Mouse (Mus musculus): Measurements from ENCODE around the gene Ppp3ca. TPM values are rescaled to one million over a fixed set of nuclear protein-coding genes. Genes with fewer than 3 reads are reported as not detected.

Ppp3ca gene
- polyA plus RNA-seq, 1 experiment from 2014 or later, result 52.2 TPM

DNA sequence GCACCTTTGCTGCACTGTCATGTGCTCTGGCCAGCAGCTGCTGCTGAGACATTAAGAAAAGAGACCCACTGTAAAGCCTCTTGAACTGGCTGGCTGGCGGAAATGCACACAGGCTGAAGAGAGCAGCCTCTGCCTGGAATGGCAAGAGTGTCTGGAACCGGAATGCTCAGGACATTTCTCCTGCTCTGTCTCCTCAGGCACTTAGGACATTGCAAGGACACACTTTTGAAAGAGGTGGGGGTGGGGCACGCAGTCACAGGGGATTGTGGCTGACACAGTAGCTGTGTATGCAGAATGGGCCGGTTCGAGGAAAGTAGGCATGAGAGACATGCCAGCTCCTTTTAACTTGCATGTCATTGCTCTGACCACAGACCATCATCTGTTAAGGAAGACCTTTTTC is 71.7 kb downstream of the Ppp3ca start:
- Histone ChIP-seq H3K27me3 (ENCODE audit: control insufficient read depth, insufficient read depth, low read length) (no peaks in the 10 kb centered on the region), H3K4me2 (peak overlapping the region; percentile 37), H3K9me3 (replicated peaks; ENCODE audit: control insufficient read depth, low read length) (no peaks in the 10 kb centered on the region), H3K27ac (ENCODE audit: low read depth, low read length) (peak overlapping the region; percentile 22; the same call in 1 of the 2 replicates), H3K36me3 (ENCODE audit: control insufficient read depth, insufficient read depth, low read length) (no peaks in the 10 kb centered on the region), H3K4me1 (ENCODE audit: control insufficient read depth, insufficient read depth, low read length) (peaks cover 23% of the 10 kb centered on the region), H3K4me3 (ENCODE audit: low read depth, low read length) (no peak overlapping the region), H3K9ac (ENCODE audit: low read depth, low read length) (no peak overlapping the region)
- peak; percentile 52; the same call in 1 of the 2 replicates for ATAC-seq (replicated peaks; ENCODE audit: insufficient number of reproducible peaks, low FRiP score, low TSS enrichment)
- WGBS (ENCODE audit: insufficient replicate concordance), result 38% methylated on average over 5 of the region's 5 CpGs

DNA sequence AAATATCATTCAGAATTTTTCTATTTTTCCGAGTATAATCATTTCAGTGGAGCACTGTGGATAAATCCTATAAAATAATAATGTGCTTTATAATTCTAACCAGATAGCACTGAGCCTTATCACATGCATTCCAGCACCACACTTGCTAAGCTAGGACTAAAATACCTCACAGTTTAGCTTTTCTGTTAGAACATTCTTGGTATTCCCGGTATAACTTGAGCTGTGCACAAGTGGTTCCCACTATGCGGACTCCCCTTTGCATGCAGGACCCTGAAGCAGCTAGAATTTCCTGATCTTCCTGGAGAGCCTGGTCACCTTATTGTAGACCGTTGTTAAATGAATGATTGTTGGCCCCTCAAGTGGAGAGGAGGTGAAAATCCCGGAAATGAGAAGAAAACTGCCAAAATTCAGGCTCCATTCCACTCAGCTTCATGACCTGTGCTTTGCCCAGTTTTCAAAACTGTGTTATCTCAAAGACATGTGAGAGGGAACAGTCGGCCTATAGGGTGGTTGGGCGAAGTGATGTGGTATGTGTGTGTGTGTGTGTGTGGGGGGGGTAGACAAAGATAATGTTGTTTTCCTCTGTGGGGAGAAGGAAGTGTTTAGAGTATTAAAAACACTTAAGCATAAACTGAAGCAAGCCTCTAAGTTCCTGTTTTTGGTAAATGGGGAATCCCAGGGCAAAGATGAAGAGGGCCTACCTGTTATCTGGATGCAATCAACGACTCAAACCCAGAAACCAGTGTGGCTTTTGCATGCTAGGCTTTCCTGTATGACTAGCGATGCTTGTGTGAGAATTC is 72.5 kb downstream of the Ppp3ca start:
- Histone ChIP-seq H3K27ac (ENCODE audit: low read depth, low read length) (no peak overlapping the region), H3K9me3 (replicated peaks; ENCODE audit: control insufficient read depth, low read length) (no peaks in the 10 kb centered on the region), H3K4me2 (no peak overlapping the region; the same call in 1 of the 2 replicates), H3K36me3 (ENCODE audit: control insufficient read depth, insufficient read depth, low read length) (no peaks in the 10 kb centered on the region), H3K9ac (ENCODE audit: low read depth, low read length) (no peak overlapping the region), H3K4me1 (ENCODE audit: control insufficient read depth, insufficient read depth, low read length) (peaks cover 23% of the 10 kb centered on the region), H3K27me3 (ENCODE audit: control insufficient read depth, insufficient read depth, low read length) (no peaks in the 10 kb centered on the region), H3K4me3 (ENCODE audit: low read depth, low read length) (no peak overlapping the region)
- ATAC-seq (replicated peaks; ENCODE audit: insufficient number of reproducible peaks, low FRiP score, low TSS enrichment), result 0 out of 2 replicates have a peak, but pooled peaks have one; percentile 53
- 59% methylated on average over 9 of the region's 9 CpGs for WGBS (ENCODE audit: insufficient replicate concordance)

- no peak overlapping the region for H3K27ac ChIP-seq (ENCODE audit: low read depth, low read length)
- H3K36me3 ChIP-seq (ENCODE audit: control insufficient read depth, insufficient read depth, low read length), result no peaks in the 10 kb centered on the region
- H3K4me1 ChIP-seq (ENCODE audit: control insufficient read depth, insufficient read depth, low read length), result peaks cover 23% of the 10 kb centered on the region
- H3K4me2 ChIP-seq, result no peak overlapping the region
- no peaks in the 10 kb centered on the region for H3K9me3 ChIP-seq (replicated peaks; ENCODE audit: control insufficient read depth, low read length)
- WGBS (ENCODE audit: insufficient replicate concordance), result 66% methylated on average over 10 of the region's 10 CpGs
- H3K4me3 ChIP-seq (ENCODE audit: low read depth, low read length), result no peak overlapping the region
- H3K27me3 ChIP-seq (ENCODE audit: control insufficient read depth, insufficient read depth, low read length), result no peaks in the 10 kb centered on the region
- ATAC-seq (replicated peaks; ENCODE audit: insufficient number of reproducible peaks, low FRiP score, low TSS enrichment), result no peak
- no peak overlapping the region for H3K9ac ChIP-seq (ENCODE audit: low read depth, low read length)
Observed at GRCm38 (mm10) chr3:136744295-136744897, 74.5 kb downstream of the Ppp3ca start.

GRCm38 (mm10) chr3:136745456-136745855 is 75.5 kb downstream of the Ppp3ca start:
- 88% methylated on average over 7 of the region's 7 CpGs for WGBS (ENCODE audit: insufficient replicate concordance)
- no peak overlapping the region for H3K9ac ChIP-seq (ENCODE audit: low read depth, low read length)

GRCm38 (mm10) chr3:136748761-136749476 is 79.0 kb downstream of the Ppp3ca start:
- Histone ChIP-seq H3K4me1 (ENCODE audit: control insufficient read depth, insufficient read depth, low read length) (peaks cover 9% of the 10 kb centered on the region; the same call in 1 of the 2 replicates), H3K36me3 (ENCODE audit: control insufficient read depth, insufficient read depth, low read length) (no peaks in the 10 kb centered on the region), H3K9ac (ENCODE audit: low read depth, low read length) (no peak overlapping the region), H3K27ac (ENCODE audit: low read depth, low read length) (no peak overlapping the region), H3K4me3 (ENCODE audit: low read depth, low read length) (no peak overlapping the region), H3K9me3 (replicated peaks; ENCODE audit: control insufficient read depth, low read length) (no peaks in the 10 kb centered on the region), H3K4me2 (no peak overlapping the region), H3K27me3 (ENCODE audit: control insufficient read depth, insufficient read depth, low read length) (no peaks in the 10 kb centered on the region)
- ATAC-seq (replicated peaks; ENCODE audit: insufficient number of reproducible peaks, low FRiP score, low TSS enrichment), result no peak
- 82% methylated on average over 6 of the region's 6 CpGs for WGBS (ENCODE audit: insufficient replicate concordance)

More at GRCm38 (mm10) chr3:136745456-136745855, 75.5 kb downstream of the Ppp3ca start:
- H3K27me3 ChIP-seq (ENCODE audit: control insufficient read depth, insufficient read depth, low read length), result no peaks in the 10 kb centered on the region
- H3K4me1 ChIP-seq (ENCODE audit: control insufficient read depth, insufficient read depth, low read length), result peaks cover 23% of the 10 kb centered on the region
- H3K9me3 ChIP-seq (replicated peaks; ENCODE audit: control insufficient read depth, low read length), result no peaks in the 10 kb centered on the region
- no peak overlapping the region for H3K4me3 ChIP-seq (ENCODE audit: low read depth, low read length)
- no peaks in the 10 kb centered on the region for H3K36me3 ChIP-seq (ENCODE audit: control insufficient read depth, insufficient read depth, low read length)
- no peak overlapping the region for H3K27ac ChIP-seq (ENCODE audit: low read depth, low read length)
- ATAC-seq (replicated peaks; ENCODE audit: insufficient number of reproducible peaks, low FRiP score, low TSS enrichment), result no peak
- no peak overlapping the region for H3K4me2 ChIP-seq

DNA sequence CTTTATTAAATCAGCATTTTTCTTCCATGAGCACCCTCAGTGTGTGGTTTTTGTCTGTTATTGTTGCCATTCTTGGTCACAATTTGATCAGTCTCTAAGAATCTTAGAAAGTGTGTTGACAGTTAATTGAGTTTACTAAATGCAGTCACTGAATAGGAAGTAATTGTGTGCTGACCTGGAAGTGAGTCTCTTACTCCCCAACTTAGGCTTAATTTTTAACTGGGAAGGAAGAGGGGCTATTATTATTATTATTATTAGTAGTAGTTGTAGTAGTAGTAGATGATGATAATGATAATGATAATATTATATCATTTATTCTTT is 79.5 kb downstream of the Ppp3ca start:
- no peaks in the 10 kb centered on the region for H3K27me3 ChIP-seq (ENCODE audit: control insufficient read depth, insufficient read depth, low read length)
- H3K4me3 ChIP-seq (ENCODE audit: low read depth, low read length), result no peak overlapping the region
- H3K4me2 ChIP-seq, result no peak overlapping the region
- no peak overlapping the region for H3K9ac ChIP-seq (ENCODE audit: low read depth, low read length)
- peaks cover 4% of the 10 kb centered on the region; the same call in 1 of the 2 replicates for H3K4me1 ChIP-seq (ENCODE audit: control insufficient read depth, insufficient read depth, low read length)
- H3K9me3 ChIP-seq (replicated peaks; ENCODE audit: control insufficient read depth, low read length), result no peaks in the 10 kb centered on the region
- H3K36me3 ChIP-seq (ENCODE audit: control insufficient read depth, insufficient read depth, low read length), result no peaks in the 10 kb centered on the region
- no peak overlapping the region for H3K27ac ChIP-seq (ENCODE audit: low read depth, low read length)
- no peak for ATAC-seq (replicated peaks; ENCODE audit: insufficient number of reproducible peaks, low FRiP score, low TSS enrichment)

DNA sequence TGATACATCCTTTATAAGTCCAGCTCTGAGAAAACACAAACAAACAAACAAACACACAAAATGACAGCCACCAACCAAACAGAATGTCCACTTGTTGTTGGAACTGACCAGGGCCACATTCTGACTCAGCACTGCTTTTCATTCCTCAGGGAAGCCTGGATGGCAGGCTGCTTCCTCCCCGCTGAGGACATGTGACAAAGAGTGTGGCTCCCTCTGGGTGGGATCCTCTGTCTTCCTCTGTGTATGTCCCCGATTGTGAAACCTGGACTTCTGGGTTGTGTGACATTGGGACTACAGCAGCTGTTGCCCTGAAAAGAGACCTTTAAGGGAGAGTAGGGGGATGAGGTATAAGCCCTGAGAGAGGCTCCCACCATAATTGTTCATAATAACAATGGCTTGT is 80.0 kb downstream of the Ppp3ca start:
- WGBS (ENCODE audit: insufficient replicate concordance), result 52% methylated on average over 2 of the region's 2 CpGs
- Histone ChIP-seq H3K4me3 (ENCODE audit: low read depth, low read length) (no peak overlapping the region), H3K4me1 (ENCODE audit: control insufficient read depth, insufficient read depth, low read length) (no peaks in the 10 kb centered on the region), H3K27me3 (ENCODE audit: control insufficient read depth, insufficient read depth, low read length) (no peaks in the 10 kb centered on the region), H3K9me3 (replicated peaks; ENCODE audit: control insufficient read depth, low read length) (no peaks in the 10 kb centered on the region), H3K9ac (ENCODE audit: low read depth, low read length) (no peak overlapping the region), H3K4me2 (no peak overlapping the region), H3K27ac (ENCODE audit: low read depth, low read length) (no peak overlapping the region), H3K36me3 (ENCODE audit: control insufficient read depth, insufficient read depth, low read length) (no peaks in the 10 kb centered on the region)
- ATAC-seq (replicated peaks; ENCODE audit: insufficient number of reproducible peaks, low FRiP score, low TSS enrichment), result no peak

DNA sequence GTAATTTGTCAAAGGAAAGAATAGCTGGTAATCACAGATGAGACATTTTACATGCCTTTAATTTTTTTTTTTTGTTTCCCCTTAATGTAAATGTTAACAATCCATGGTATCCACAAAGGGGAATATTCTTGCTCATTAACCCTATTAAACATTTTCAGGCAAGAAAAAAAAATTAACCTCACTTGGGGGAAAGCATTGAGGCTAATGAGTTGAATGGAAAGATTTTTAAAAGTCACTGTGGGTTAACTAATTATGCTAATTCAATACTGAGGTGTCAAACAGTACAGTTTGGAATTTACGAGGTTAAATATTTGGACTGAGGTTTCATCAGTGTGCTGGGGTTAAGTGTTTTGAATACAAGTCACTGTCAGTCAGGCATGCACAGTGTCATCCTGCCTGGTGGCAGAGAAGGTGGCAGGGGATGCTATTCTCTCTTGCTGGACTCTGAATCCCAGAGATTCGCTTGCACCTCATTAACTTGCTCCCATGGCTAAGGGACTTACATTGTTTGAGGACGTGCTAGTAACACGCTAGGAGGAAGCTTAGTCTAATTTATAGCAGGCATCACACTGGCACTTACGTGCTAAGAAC is 82.3 kb downstream of the Ppp3ca start:
- Histone ChIP-seq H3K4me1 (ENCODE audit: control insufficient read depth, insufficient read depth, low read length) (no peaks in the 10 kb centered on the region), H3K36me3 (ENCODE audit: control insufficient read depth, insufficient read depth, low read length) (no peaks in the 10 kb centered on the region), H3K9ac (ENCODE audit: low read depth, low read length) (no peak overlapping the region), H3K27ac (ENCODE audit: low read depth, low read length) (no peak overlapping the region), H3K4me2 (no peak overlapping the region), H3K27me3 (ENCODE audit: control insufficient read depth, insufficient read depth, low read length) (no peaks in the 10 kb centered on the region), H3K4me3 (ENCODE audit: low read depth, low read length) (no peak overlapping the region), H3K9me3 (replicated peaks; ENCODE audit: control insufficient read depth, low read length) (no peaks in the 10 kb centered on the region)
- 70% methylated on average over 5 of the region's 5 CpGs for WGBS (ENCODE audit: insufficient replicate concordance)
- ATAC-seq (replicated peaks; ENCODE audit: insufficient number of reproducible peaks, low FRiP score, low TSS enrichment), result no peak
